Mouse (Mus musculus) heart, embryonic 15.5 days (tissue): ENCODE measurements around the gene Vpreb3. TPM values are rescaled to one million over a fixed set of nuclear protein-coding genes. Genes with fewer than 3 reads are reported as not detected.

Source experiments
- ATAC-seq: fragments of 200-750 bp; cut with Nextera tagmentation; replicated peaks from 2 replicates; pipeline ENCODE4 v1.8.0; 2017; ENCODE audit warnings: low read depth, moderate TSS enrichment; ENCODE audit not compliant: insufficient number of reproducible peaks, insufficient read depth, low FRiP score
- H3K27ac ChIP-seq: fragments of 300-500 bp; sonication (generic); 2 replicates; pipeline ENCODE4 v1.5.1; 2015; ENCODE audit warnings: mild to moderate bottlenecking, inconsistent platforms
- H3K27me3 ChIP-seq: fragments of 300-500 bp; sonication (generic); 2 replicates; pipeline ENCODE4 v1.6.1; 2015; ENCODE audit warnings: inconsistent platforms
- H3K36me3 ChIP-seq: fragments of 300-500 bp; sonication (generic); 2 replicates; pipeline ENCODE4 v1.6.1; 2015; ENCODE audit warnings: mild to moderate bottlenecking, inconsistent platforms
- H3K4me1 ChIP-seq: fragments of 300-500 bp; sonication (generic); replicated peaks from 2 replicates; pipeline ENCODE4 v1.6.1; 2015; ENCODE audit warnings: inconsistent platforms
- H3K4me2 ChIP-seq: fragments of 300-500 bp; sonication (generic); 2 replicates; pipeline ENCODE4 v1.6.1; 2015; ENCODE audit warnings: inconsistent platforms, mild to moderate bottlenecking, moderate library complexity
- H3K4me3 ChIP-seq: fragments of 300-500 bp; sonication (generic); 2 replicates; pipeline ENCODE4 v1.5.1; 2015; ENCODE audit warnings: mild to moderate bottlenecking, inconsistent platforms
- H3K9ac ChIP-seq: fragments of 300-500 bp; sonication (generic); 2 replicates; pipeline ENCODE4 v1.6.1; 2015; ENCODE audit warnings: mild to moderate bottlenecking, inconsistent platforms
- H3K9me3 ChIP-seq: fragments of 300-500 bp; sonication (generic); replicated peaks from 2 replicates; pipeline ENCODE4 v1.6.1; 2016; ENCODE audit warnings: inconsistent platforms
- WGBS: fragments of 180-500 bp; shearing (Covaris S2); methylation state at CpG from one replicate; pipeline ENCODE4 v1.1.7; 2015; ENCODE audit warnings: mixed read lengths; 5-methylcytosine and 5-hydroxymethylcytosine counted together
- polyA plus RNA-seq: library from polyadenylated mRNA; unstranded; fragments of >200 nt; fragmentation: Nextera tagmentation; extraction: Ambion mirVana; gene quantifications from 2 replicates; pipeline ENCODE4 v1.2.1, GENCODE M21; 2015

Vpreb3 gene
- 0.32 and 0.35 TPM in 2 replicates for polyA plus RNA-seq

- no peak for ATAC-seq
- WGBS = 76% methylated on average over 15 of the region's 15 CpGs
- Histone ChIP-seq H3K27ac (no peak within 1 kb of the TSS), H3K4me1 (peaks cover 11% of the 10 kb centered on the region), H3K9me3 (no peaks in the 10 kb centered on the region), H3K4me3 (no peak within 1 kb of the TSS), H3K9ac (no peak within 1 kb of the TSS), H3K4me2 (no peak within 1 kb of the TSS), H3K36me3 (no peaks in the 10 kb centered on the region), H3K27me3 (no peaks in the 10 kb centered on the region)
Observed at GRCm38 (mm10) chr10:75942736-75943477, at the start of gene Vpreb3. Gene Vpreb3 (plus strand): TSS chr10:75943057.

- Histone ChIP-seq H3K4me2 (peak within 1 kb of the TSS; percentile 86), H3K27me3 (no peaks in the 10 kb centered on the region), H3K4me1 (peaks cover 23% of the 10 kb centered on the region), H3K9me3 (no peaks in the 10 kb centered on the region), H3K27ac (0 out of 2 replicates have a peak within 1 kb of the TSS, but pooled peaks have one; percentile 2), H3K36me3 (peaks cover 28% of the 10 kb centered on the region), H3K4me3 (peak within 1 kb of the TSS; percentile 49), H3K9ac (peak within 1 kb of the TSS; percentile 29)
- ATAC-seq = peak; percentile 96
- under 1% methylated on average over 49 of the region's 51 CpGs for WGBS
Observed at GRCm38 (mm10) chr10:75893089-75893750, 49.6 kb upstream of the Vpreb3 start, which contains the start of gene Derl3. Gene Derl3 (plus strand): TSS chr10:75893413.

GRCm38 (mm10) chr10:75894601-75895000 is 48.3 kb upstream of the Vpreb3 start:
- no peak overlapping the region for H3K4me2 ChIP-seq
- no peak overlapping the region for H3K4me3 ChIP-seq
- peaks cover 28% of the 10 kb centered on the region for H3K36me3 ChIP-seq
- H3K9me3 ChIP-seq = no peaks in the 10 kb centered on the region
- H3K27me3 ChIP-seq = no peaks in the 10 kb centered on the region
- no peak for ATAC-seq
- no peak overlapping the region for H3K27ac ChIP-seq
- H3K4me1 ChIP-seq = peaks cover 34% of the 10 kb centered on the region
- 73% methylated on average over 6 of the region's 6 CpGs for WGBS
- no peak overlapping the region for H3K9ac ChIP-seq

- no peak overlapping the region for H3K9ac ChIP-seq
- H3K27me3 ChIP-seq = no peaks in the 10 kb centered on the region
- ATAC-seq = no peak
- no peak overlapping the region for H3K4me2 ChIP-seq
- WGBS = 92% methylated on average over 5 of the region's 5 CpGs
- no peaks in the 10 kb centered on the region for H3K9me3 ChIP-seq
- H3K4me1 ChIP-seq = peaks cover 38% of the 10 kb centered on the region
- H3K27ac ChIP-seq = no peak overlapping the region
- H3K36me3 ChIP-seq = peaks cover 32% of the 10 kb centered on the region
- H3K4me3 ChIP-seq = no peak overlapping the region
Observed at GRCm38 (mm10) chr10:75895730-75896129, 47.1 kb upstream of the Vpreb3 start.

- Histone ChIP-seq H3K4me3 (no peak overlapping the region), H3K4me2 (no peak overlapping the region), H3K27me3 (no peaks in the 10 kb centered on the region), H3K36me3 (peaks cover 37% of the 10 kb centered on the region), H3K9ac (no peak overlapping the region), H3K27ac (no peak overlapping the region), H3K9me3 (no peaks in the 10 kb centered on the region), H3K4me1 (peaks cover 38% of the 10 kb centered on the region)
- no peak for ATAC-seq
- WGBS = 91% methylated on average over 1 of the region's 1 CpGs
Observed at GRCm38 (mm10) chr10:75896208-75896607, 46.6 kb upstream of the Vpreb3 start.

- Histone ChIP-seq H3K4me2 (no peak overlapping the region), H3K36me3 (peaks cover 49% of the 10 kb centered on the region), H3K27ac (no peak overlapping the region), H3K27me3 (no peaks in the 10 kb centered on the region), H3K4me3 (no peak overlapping the region), H3K9me3 (no peaks in the 10 kb centered on the region), H3K4me1 (peaks cover 38% of the 10 kb centered on the region), H3K9ac (no peak overlapping the region)
- 43% methylated on average over 6 of the region's 6 CpGs for WGBS
- ATAC-seq = no peak
Observed at GRCm38 (mm10) chr10:75897373-75897772, 45.5 kb upstream of the Vpreb3 start.

- Histone ChIP-seq H3K4me1 (peaks cover 32% of the 10 kb centered on the region), H3K36me3 (peaks cover 56% of the 10 kb centered on the region), H3K9ac (peak overlapping the region; percentile 22; the same call in 1 of the 2 replicates), H3K27me3 (no peaks in the 10 kb centered on the region), H3K4me3 (no peak overlapping the region), H3K27ac (peak overlapping the region; percentile 88), H3K9me3 (no peaks in the 10 kb centered on the region), H3K4me2 (no peak overlapping the region)
- 70% methylated on average over 6 of the region's 6 CpGs for WGBS
- no peak for ATAC-seq
Observed at GRCm38 (mm10) chr10:75898039-75898564, 44.8 kb upstream of the Vpreb3 start.

GRCm38 (mm10) chr10:75898846-75899245 is 44.0 kb upstream of the Vpreb3 start:
- H3K9ac ChIP-seq = peak overlapping the region; percentile 22; the same call in 1 of the 2 replicates
- peak overlapping the region; percentile 14 for H3K4me2 ChIP-seq
- 28% methylated on average over 3 of the region's 3 CpGs for WGBS
- peaks cover 26% of the 10 kb centered on the region for H3K4me1 ChIP-seq
- peaks cover 63% of the 10 kb centered on the region for H3K36me3 ChIP-seq
- H3K27ac ChIP-seq = peak overlapping the region; percentile 88
- H3K27me3 ChIP-seq = no peaks in the 10 kb centered on the region
- H3K9me3 ChIP-seq = no peaks in the 10 kb centered on the region
- no peak overlapping the region for H3K4me3 ChIP-seq
- peak; percentile 60 for ATAC-seq

GRCm38 (mm10) chr10:75904391-75904790 is 38.5 kb upstream of the Vpreb3 start:
- H3K9ac ChIP-seq = no peak overlapping the region
- no peak for ATAC-seq
- H3K4me3 ChIP-seq = no peak overlapping the region
- H3K27me3 ChIP-seq = no peaks in the 10 kb centered on the region
- WGBS = 79% methylated on average over 5 of the region's 5 CpGs
- H3K36me3 ChIP-seq = peaks cover 85% of the 10 kb centered on the region
- H3K9me3 ChIP-seq = no peaks in the 10 kb centered on the region
- H3K4me2 ChIP-seq = no peak overlapping the region
- H3K27ac ChIP-seq = no peak overlapping the region
- H3K4me1 ChIP-seq = peaks cover 6% of the 10 kb centered on the region

- Histone ChIP-seq H3K9me3 (no peaks in the 10 kb centered on the region), H3K9ac (no peak overlapping the region), H3K4me3 (no peak overlapping the region), H3K4me2 (no peak overlapping the region), H3K36me3 (peaks cover 92% of the 10 kb centered on the region), H3K27ac (no peak overlapping the region), H3K4me1 (no peaks in the 10 kb centered on the region), H3K27me3 (no peaks in the 10 kb centered on the region)
- 96% methylated on average over 4 of the region's 4 CpGs for WGBS
- ATAC-seq = no peak
Observed at GRCm38 (mm10) chr10:75906882-75907281, 36.0 kb upstream of the Vpreb3 start.

- Histone ChIP-seq H3K4me1 (peaks cover 6% of the 10 kb centered on the region; the same call in 1 of the 2 replicates), H3K9ac (no peak overlapping the region), H3K9me3 (no peaks in the 10 kb centered on the region), H3K4me3 (no peak overlapping the region), H3K36me3 (peaks cover 70% of the 10 kb centered on the region), H3K27me3 (no peaks in the 10 kb centered on the region), H3K27ac (no peak overlapping the region), H3K4me2 (no peak overlapping the region)
- 78% methylated on average over 2 of the region's 2 CpGs for WGBS
- ATAC-seq = no peak
Observed at GRCm38 (mm10) chr10:75910698-75911097, 32.2 kb upstream of the Vpreb3 start.
